Mouse (Mus musculus) 3134 (cell line): ENCODE measurements around the gene Vipr2.

Experiments
- DNase-seq: peaks from one replicate; pipeline ENCODE4 v3.0.0-alpha.2; 2011; ENCODE audit warnings: low spot score; ENCODE audit not compliant: insufficient read length; ENCODE audit errors: extremely low read depth

Vipr2 gene

DNA sequence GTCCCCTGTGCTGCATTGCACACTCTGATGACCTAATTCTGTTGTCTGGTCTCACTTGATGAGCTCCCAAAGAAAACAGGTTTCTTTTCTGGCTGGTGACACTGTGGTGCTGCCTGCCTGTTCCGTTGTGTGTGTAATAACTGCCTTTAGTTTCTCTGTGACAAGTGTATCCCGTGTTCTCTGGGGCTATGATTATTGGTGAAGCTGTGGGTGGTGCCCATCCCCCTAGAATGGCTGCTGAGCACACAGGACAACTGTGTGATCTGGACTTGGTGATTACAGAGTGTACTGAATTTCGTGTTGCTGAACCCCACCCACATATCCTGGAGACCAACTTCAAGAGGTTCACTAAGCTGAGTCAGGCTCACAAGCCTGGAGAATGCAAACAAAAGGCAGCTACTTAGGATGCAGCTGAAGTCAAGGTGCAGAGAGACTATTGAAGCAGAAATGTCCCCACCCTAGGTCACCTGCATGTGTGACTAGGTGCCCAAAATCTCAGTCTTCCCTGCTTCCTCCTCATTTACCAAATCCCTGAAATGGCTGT, 18.9 kb downstream of the Vipr2 start:
- DNase-seq = no peak

- DNase-seq = no peak
Measured at GRCm38 (mm10) chr12:116097166-116097565, 19.6 kb downstream of the Vipr2 start.

- no peak for DNase-seq
Measured at GRCm38 (mm10) chr12:116101945-116102344, 24.4 kb downstream of the Vipr2 start.

GRCm38 (mm10) chr12:116109451-116110353, 32.2 kb downstream of the Vipr2 start:
- DNase-seq = peak; percentile 8

- no peak for DNase-seq
Measured at GRCm38 (mm10) chr12:116111007-116111694, 33.6 kb downstream of the Vipr2 start.

- no peak for DNase-seq
Measured at GRCm38 (mm10) chr12:116115781-116116180, 38.3 kb downstream of the Vipr2 start.

GRCm38 (mm10) chr12:116116455-116116854, 38.9 kb downstream of the Vipr2 start:
- DNase-seq = no peak

- no peak for DNase-seq
Measured at GRCm38 (mm10) chr12:116117352-116117929, 39.9 kb downstream of the Vipr2 start.

- no peak for DNase-seq
Measured at GRCm38 (mm10) chr12:116119001-116119400, 41.5 kb downstream of the Vipr2 start.

DNA sequence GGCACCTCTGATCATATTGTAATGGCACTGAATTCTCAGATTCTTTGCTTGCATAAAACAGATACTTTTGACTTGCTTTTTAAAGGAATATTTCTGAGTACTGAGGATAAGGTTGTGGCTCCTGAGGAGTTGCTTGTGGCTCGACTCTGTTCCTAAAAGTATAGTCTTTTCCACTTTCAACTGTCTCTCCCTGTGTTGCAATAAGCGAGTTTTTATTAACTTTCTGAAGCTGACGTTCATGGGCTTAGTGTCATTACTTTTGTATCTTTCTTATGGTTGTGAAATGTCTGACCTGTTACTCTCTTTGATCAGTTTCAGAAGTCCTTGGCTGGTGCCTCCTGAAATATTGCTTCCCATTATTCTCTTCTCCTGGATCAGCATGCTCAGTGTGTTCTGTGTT, 46.3 kb downstream of the Vipr2 start:
- DNase-seq = no peak

DNA sequence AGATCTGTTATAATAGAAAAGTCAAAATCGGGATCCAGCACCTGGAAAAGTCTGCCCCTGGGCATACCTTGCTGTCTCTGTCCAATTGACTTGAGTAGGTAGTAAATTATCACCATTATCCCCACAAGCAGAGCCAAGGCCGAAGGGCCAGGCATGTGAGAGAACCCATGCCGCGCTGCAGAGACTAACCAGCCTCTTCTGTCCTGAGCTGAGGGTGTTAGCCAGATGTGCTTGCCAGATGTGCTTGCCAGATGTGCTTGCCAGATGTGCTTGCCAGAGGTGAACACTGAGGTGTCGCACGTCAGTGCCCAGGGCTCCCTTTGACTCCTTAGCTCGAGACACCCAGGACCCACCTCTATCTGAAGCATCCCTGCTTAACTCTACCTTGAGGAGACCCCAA, 53.4 kb downstream of the Vipr2 start:
- DNase-seq = no peak

GRCm38 (mm10) chr12:116132909-116133308, 55.4 kb downstream of the Vipr2 start:
- no peak for DNase-seq

- DNase-seq = no peak
Measured at GRCm38 (mm10) chr12:116135906-116136305, 58.4 kb downstream of the Vipr2 start.

- no peak for DNase-seq
Measured at GRCm38 (mm10) chr12:116138322-116139205, 61.0 kb downstream of the Vipr2 start.

GRCm38 (mm10) chr12:116140605-116141004, 63.1 kb downstream of the Vipr2 start:
- DNase-seq = no peak

GRCm38 (mm10) chr12:116141816-116142215, 64.3 kb downstream of the Vipr2 start:
- DNase-seq = no peak

DNA sequence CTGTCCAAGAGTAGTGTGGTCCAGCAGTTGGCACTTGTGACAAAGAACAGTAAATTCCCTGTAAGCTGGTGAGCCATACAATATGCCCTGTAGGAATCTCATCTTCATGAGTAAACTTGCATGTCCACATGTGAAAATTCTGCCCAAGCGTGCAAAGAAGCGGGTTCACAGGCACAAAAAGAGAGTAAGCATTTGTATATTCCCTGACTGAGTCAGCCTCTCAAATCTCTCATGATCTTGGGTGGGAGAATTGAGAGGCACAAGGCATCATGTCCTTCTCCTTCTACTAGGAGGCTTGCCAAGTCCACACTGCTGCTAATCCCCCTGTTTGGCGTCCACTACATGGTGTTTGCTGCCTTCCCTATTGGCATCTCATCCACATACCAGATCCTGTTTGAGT, 64.9 kb downstream of the Vipr2 start:
- DNase-seq = no peak

GRCm38 (mm10) chr12:116145246-116145645, 67.7 kb downstream of the Vipr2 start:
- no peak for DNase-seq

- no peak for DNase-seq
Measured at GRCm38 (mm10) chr12:116145686-116146085, 68.2 kb downstream of the Vipr2 start.

GRCm38 (mm10) chr12:116146996-116147634, 69.6 kb downstream of the Vipr2 start:
- no peak for DNase-seq
